Mouse (Mus musculus): Measurements from ENCODE around the gene Dyrk1b.
A peak's percentile ranks its signal among the peaks of the same experiment; 100 is the strongest.
"Not testable (repeated sequence)": the region's sequence is repeated elsewhere in the genome, so short reads cannot be mapped to it uniquely, and the experiment has no call there.

Gene Dyrk1b

GRCm38 (mm10) chr7:28179228-28179627 is at the start of gene Dyrk1b:
Gene Dyrk1b, plus strand, starts transcription at chr7:28179469.
- DNase-seq: peak; percentile 98

GRCm38 (mm10) chr7:28137613-28138012 is 41.7 kb upstream of the Dyrk1b start:
- DNase-seq: no peak

DNA sequence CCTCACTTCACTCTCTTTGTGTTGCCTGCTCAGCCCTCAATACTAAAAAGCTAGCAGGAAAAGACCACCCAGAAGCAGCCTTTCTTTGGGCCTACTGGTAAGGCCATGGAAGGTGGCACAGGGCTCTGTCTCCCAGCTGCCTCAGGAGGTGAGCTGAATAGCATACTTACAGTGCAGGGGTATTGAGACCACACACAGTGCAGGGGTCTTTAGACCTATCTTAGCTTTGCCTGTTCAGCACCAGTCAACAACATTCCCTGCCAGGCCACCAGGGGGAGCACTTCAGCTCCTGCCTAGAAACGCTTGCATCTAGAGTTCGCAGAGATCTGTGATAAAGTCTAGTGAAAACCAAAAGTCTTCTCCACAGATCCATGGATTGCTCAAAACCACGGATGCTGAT is 31.0 kb upstream of the Dyrk1b start:
- no peak for DNase-seq

- no peak for DNase-seq
Observed at GRCm38 (mm10) chr7:28149841-28150240, 29.4 kb upstream of the Dyrk1b start.

DNA sequence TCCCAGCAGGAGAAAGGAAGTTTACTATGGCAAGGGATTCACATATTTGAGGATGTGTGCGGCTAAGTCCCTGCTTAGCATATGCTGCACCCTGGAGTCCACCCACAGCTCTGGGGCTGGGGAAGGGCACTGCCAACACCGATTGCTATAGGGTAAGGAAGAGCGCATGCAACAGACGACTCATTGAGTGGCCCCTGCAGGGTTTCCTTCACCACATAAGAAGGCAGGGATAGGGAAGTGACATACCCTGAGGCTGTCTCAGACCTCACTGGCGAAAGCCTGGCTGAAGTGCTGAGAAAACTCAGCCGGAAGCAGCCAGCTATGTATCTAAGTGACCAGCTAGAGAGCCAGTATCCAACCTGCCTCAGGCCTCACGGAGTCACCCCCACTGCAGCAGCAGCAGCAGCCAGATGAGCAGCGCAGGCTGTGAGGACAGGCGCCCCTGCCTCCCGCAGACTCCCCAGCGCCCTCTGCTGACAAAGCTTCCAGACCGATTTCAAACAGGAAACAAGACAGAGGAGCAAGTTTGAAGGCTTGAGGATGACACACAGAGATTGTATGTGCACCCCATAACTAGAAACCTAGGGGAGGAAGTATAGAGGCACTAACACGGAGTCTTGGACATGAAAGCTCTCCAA is 27.6 kb upstream of the Dyrk1b start:
- no peak for DNase-seq

GRCm38 (mm10) chr7:28153595-28153994 is 25.7 kb upstream of the Dyrk1b start:
- DNase-seq: not testable (repeated sequence)

GRCm38 (mm10) chr7:28159292-28159691 is 20.0 kb upstream of the Dyrk1b start:
- no peak for DNase-seq

DNA sequence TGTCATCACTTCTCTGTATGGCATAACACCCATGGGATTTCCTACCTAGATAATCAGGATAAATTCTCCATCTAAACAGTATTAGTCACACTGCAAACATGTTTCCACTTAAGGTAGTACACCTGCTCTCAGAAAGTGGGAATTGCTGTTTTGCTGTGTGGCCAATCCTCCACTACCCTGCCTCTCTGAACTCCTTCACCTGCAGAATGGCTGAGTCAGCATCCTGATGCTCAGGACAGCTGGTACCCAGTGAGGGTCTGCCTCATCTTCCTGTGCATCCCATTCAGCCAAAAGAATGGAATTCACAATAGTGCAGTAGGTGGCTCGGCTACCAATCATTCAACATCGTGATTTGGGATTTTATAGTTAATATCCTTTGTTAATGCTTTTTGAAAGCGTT is 19.4 kb upstream of the Dyrk1b start:
- no peak for DNase-seq

GRCm38 (mm10) chr7:28161163-28161749 is 18.0 kb upstream of the Dyrk1b start:
- no peak for DNase-seq

GRCm38 (mm10) chr7:28165406-28165805 is 13.9 kb upstream of the Dyrk1b start:
- DNase-seq: no peak

GRCm38 (mm10) chr7:28168320-28169115 is 10.8 kb upstream of the Dyrk1b start:
- DNase-seq: peak; percentile 60

GRCm38 (mm10) chr7:28169489-28170422 is 9.5 kb upstream of the Dyrk1b start, which contains the start of gene Fbl:
Gene Fbl, plus strand, starts transcription at chr7:28169710.
- DNase-seq: peak; percentile 88

GRCm38 (mm10) chr7:28175358-28175757 is 3.9 kb upstream of the Dyrk1b start:
- no peak for DNase-seq

GRCm38 (mm10) chr7:28179741-28180377 is 590 bp downstream of the Dyrk1b start:
- peak; percentile 95 for DNase-seq

- no peak for DNase-seq
Observed at GRCm38 (mm10) chr7:28180890-28181289, 1.6 kb downstream of the Dyrk1b start.

GRCm38 (mm10) chr7:28181376-28181775 is 2.1 kb downstream of the Dyrk1b start:
- DNase-seq: peak; percentile 48

DNA sequence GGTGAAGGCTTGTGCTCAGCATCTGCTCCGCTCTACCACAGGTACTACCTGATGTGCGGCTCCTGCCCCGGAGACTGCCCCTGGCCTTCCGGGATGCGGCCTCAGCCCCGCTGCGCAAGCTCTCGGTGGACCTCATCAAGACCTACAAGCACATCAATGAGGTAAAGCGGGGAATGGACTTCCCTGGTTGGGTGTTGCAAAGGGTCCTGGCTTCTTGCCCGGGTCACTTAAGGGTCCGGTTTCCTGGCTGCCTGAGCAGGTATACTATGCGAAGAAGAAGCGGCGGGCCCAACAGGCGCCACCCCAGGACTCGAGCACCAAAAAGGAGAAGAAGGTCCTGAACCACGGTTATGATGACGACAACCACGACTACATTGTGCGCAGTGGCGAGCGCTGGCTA is 3.1 kb downstream of the Dyrk1b start:
- DNase-seq: peak; percentile 57

DNA sequence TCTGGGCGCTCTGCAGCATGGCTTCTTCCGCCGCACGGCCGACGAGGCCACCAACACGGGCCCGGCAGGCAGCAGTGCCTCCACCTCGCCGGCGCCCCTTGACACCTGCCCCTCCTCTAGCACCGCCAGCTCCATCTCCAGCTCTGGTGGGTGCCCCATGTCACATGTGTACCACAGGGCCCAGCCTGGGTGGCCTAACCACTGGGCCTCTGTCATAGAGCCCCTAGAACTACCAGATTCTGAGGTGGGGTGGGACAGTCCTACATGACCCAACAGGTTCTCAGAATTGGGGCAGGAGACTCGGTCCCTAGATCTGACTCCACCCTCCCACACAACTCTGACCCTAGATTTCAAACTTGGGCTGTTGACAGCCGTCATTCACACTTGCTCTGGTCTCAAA is 6.6 kb downstream of the Dyrk1b start:
- DNase-seq: no peak

- DNase-seq: no peak
Observed at GRCm38 (mm10) chr7:28186631-28187030, 7.4 kb downstream of the Dyrk1b start.

DNA sequence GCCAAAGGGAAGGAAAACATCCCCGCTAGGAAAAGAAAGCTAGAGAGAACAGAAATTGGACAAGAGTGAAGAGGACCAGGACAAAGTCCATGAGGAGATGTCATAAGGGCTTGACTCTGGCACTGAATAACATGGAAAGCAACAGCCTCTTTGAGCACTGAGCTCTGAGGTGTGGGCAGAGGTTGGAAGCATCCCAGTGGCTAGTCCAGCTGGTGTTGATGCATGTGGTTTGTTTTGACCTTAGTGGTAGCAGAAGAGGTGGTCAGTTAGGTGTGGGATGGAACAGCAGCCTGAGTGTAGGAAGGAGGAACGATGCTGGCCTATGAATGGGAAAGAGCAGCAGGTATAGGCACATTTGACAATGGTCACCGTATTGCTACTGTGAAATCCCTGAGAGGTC is 12.2 kb downstream of the Dyrk1b start:
- DNase-seq: no peak

DNA sequence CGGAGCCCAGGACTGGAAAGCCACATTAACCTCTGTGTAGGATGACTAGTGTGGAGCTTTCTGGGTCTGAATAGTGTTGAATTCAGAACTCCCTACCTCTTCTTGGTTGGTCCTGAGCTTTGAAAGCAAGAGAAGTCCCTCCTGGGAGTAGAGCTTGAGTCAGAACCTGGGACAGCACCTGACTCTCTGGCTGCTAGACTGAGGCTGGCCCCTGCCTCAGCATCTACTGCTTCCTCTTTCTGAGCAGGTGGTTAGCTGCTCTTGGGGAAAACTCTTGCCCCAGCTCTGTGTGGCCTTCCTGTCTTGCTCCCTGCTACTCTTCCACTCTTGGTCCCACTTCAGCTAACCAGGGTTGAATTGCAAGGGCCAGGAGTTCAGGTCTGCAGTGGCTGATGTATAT is 12.6 kb downstream of the Dyrk1b start:
- DNase-seq: no peak

GRCm38 (mm10) chr7:28195414-28196098 is 16.3 kb downstream of the Dyrk1b start:
- no peak for DNase-seq
